Mouse (Mus musculus) limb, embryonic 14.5 days (tissue): ENCODE measurements around the gene Pitpnc1. TPM values are rescaled to one million over a fixed set of nuclear protein-coding genes. Genes with fewer than 3 reads are reported as not detected.

Experiments
- ATAC-seq: fragments of 200-750 bp; cut with Nextera tagmentation; 2 replicates; pipeline ENCODE4 v1.8.0; 2017; ENCODE audit warnings: low read depth, moderate number of reproducible peaks, moderate TSS enrichment; ENCODE audit not compliant: low FRiP score
- DNase-seq: peaks from one replicate; pipeline ENCODE4 v3.0.0-alpha.2; 2015; ENCODE audit warnings: low spot score
- H3K27ac ChIP-seq: fragments of 300-500 bp; sonication (generic); replicated peaks from 2 replicates; pipeline ENCODE4 v1.5.1; 2014; ENCODE audit warnings: low read depth, mild to moderate bottlenecking, low read length, moderate library complexity, mixed read lengths
- H3K27me3 ChIP-seq: fragments of 300-500 bp; sonication (generic); 2 replicates; pipeline ENCODE4 v1.6.1; 2014; ENCODE audit warnings: low read length, mixed read lengths; ENCODE audit not compliant: control insufficient read depth, insufficient read depth
- H3K36me3 ChIP-seq: fragments of 300-500 bp; sonication (generic); 2 replicates; pipeline ENCODE4 v1.6.1; 2014; ENCODE audit warnings: mild to moderate bottlenecking, low read length, moderate library complexity, mixed read lengths; ENCODE audit not compliant: control insufficient read depth, insufficient read depth
- H3K4me1 ChIP-seq: fragments of 300-500 bp; sonication (generic); 2 replicates; pipeline ENCODE4 v1.6.1; 2014; ENCODE audit warnings: antibody characterized with exemption, low read length, mixed read lengths; ENCODE audit not compliant: control insufficient read depth, insufficient read depth
- H3K4me2 ChIP-seq: fragments of 300-500 bp; sonication (generic); replicated peaks from 2 replicates; pipeline ENCODE4 v1.6.1; 2014; ENCODE audit warnings: low read depth, mild to moderate bottlenecking, low read length, moderate library complexity; ENCODE audit not compliant: severe bottlenecking
- H3K4me3 ChIP-seq: fragments of 300-500 bp; sonication (generic); replicated peaks from 2 replicates; pipeline ENCODE4 v1.5.1; 2014; ENCODE audit warnings: low read length
- H3K9ac ChIP-seq: fragments of 300-500 bp; sonication (generic); 2 replicates; pipeline ENCODE4 v1.6.1; 2014; ENCODE audit warnings: mild to moderate bottlenecking, low read depth, low read length, moderate library complexity; ENCODE audit not compliant: severe bottlenecking
- H3K9me3 ChIP-seq: fragments of 300-500 bp; sonication (generic); 2 replicates; pipeline ENCODE4 v1.6.1; 2016; ENCODE audit warnings: low read length; ENCODE audit not compliant: control insufficient read depth
- POLR2A ChIP-seq: fragments of 200-500 bp; IDR thresholded peaks from 2 replicates; pipeline ENCODE4 v1.8.0; 2012; ENCODE audit warnings: inconsistent platforms, mild to moderate bottlenecking, moderate library complexity, borderline replicate concordance; ENCODE audit not compliant: insufficient read depth, insufficient read length; ENCODE audit errors: extremely low read depth
- WGBS: fragments of 180-500 bp; shearing (Covaris S2); extraction: QIAGEN DNeasy Blood & Tissue Kit; methylation state at CpG from one replicate; pipeline ENCODE4 v1.1.7; 2014; 5-methylcytosine and 5-hydroxymethylcytosine counted together
- polyA plus RNA-seq, 2 experiments: library from polyadenylated mRNA; depleted of rRNA in 1 of 2; stranded (reverse) in 1 of 2; unstranded in 1 of 2; fragments of >200 nt; fragmentation: Nextera tagmentation in 1 of 2; extraction: Ambion mirVana in 1 of 2; gene quantifications; 2 replicates each; pipeline versions ENCODE4 v1.2.1 to v1.2.3; 2012 to 2014

Pitpnc1 gene
- polyA plus RNA-seq, 2 experiments = 20.4 to 25.2 TPM

- ATAC-seq (no peak), DNase-seq (no peak)
- Histone ChIP-seq H3K9me3 (no peaks in the 10 kb centered on the region), H3K9ac (no peak overlapping the region), H3K27me3 (no peaks in the 10 kb centered on the region), H3K4me3 (no peak overlapping the region), H3K4me2 (no peak overlapping the region), H3K36me3 (no peaks in the 10 kb centered on the region), H3K4me1 (no peaks in the 10 kb centered on the region; the same call in 1 of the 2 replicates), H3K27ac (no peak overlapping the region)
- 69% methylated on average over 9 of the region's 9 CpGs for WGBS
- no peak for TF ChIP-seq POLR2A
These were observed 196.3 kb downstream of the Pitpnc1 start for GRCm38 (mm10) chr11:107274206-107274605.

- DNase-seq (peak; percentile 75), ATAC-seq (no peak)
- Histone ChIP-seq H3K4me2 (no peak overlapping the region), H3K4me1 (no peaks in the 10 kb centered on the region; the same call in 1 of the 2 replicates), H3K27me3 (no peaks in the 10 kb centered on the region), H3K9ac (no peak overlapping the region), H3K4me3 (no peak overlapping the region), H3K9me3 (peaks cover 6% of the 10 kb centered on the region), H3K27ac (no peak overlapping the region), H3K36me3 (no peaks in the 10 kb centered on the region)
- WGBS = 66% methylated on average over 11 of the region's 11 CpGs
- no peak for TF ChIP-seq POLR2A
These were observed 198.0 kb downstream of the Pitpnc1 start for GRCm38 (mm10) chr11:107272351-107272975.

DNA sequence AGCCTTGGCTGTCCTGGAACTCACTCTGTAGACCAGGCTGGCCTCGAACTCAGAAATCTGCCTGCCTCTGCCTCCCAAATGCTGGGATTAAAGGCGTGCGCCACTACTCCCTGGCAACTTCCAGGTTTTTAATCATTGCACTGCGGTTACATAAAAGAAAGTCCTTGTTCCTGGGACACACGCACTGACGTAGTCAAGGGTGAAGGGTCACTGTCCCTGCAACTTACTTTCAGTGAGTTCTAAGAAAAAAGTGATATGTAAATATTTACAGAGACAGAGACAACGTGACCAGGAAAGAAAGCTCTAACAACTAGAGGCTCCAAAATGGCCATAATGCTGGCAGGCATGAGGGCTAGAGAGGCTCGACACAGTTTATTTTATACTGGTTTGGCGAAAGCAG, 199.9 kb downstream of the Pitpnc1 start:
- Histone ChIP-seq H3K27me3 (no peaks in the 10 kb centered on the region), H3K4me2 (no peak overlapping the region), H3K9ac (no peak overlapping the region), H3K9me3 (peaks cover 6% of the 10 kb centered on the region), H3K36me3 (no peaks in the 10 kb centered on the region), H3K4me1 (no peaks in the 10 kb centered on the region; the same call in 1 of the 2 replicates), H3K27ac (no peak overlapping the region), H3K4me3 (no peak overlapping the region)
- DNase-seq = no peak
- WGBS = 96% methylated on average over 8 of the region's 9 CpGs
- no peak for ATAC-seq
- TF ChIP-seq POLR2A = no peak

GRCm38 (mm10) chr11:107267522-107267921, 203.0 kb downstream of the Pitpnc1 start:
- Histone ChIP-seq H3K4me3 (no peak overlapping the region), H3K27me3 (no peaks in the 10 kb centered on the region), H3K36me3 (no peaks in the 10 kb centered on the region; the same call in 1 of the 2 replicates), H3K27ac (no peak overlapping the region), H3K9ac (no peak overlapping the region), H3K4me1 (peaks cover 7% of the 10 kb centered on the region; the same call in 1 of the 2 replicates), H3K4me2 (no peak overlapping the region), H3K9me3 (peaks cover 6% of the 10 kb centered on the region)
- DNase-seq = no peak
- TF ChIP-seq POLR2A = no peak
- no peak for ATAC-seq
- 98% methylated on average over 3 of the region's 3 CpGs for WGBS

- H3K27me3 ChIP-seq = no peaks in the 10 kb centered on the region
- peaks cover 6% of the 10 kb centered on the region for H3K9me3 ChIP-seq
- no peak for TF ChIP-seq POLR2A
- WGBS = 86% methylated on average over 4 of the region's 4 CpGs
- H3K4me3 ChIP-seq = no peak overlapping the region
- H3K27ac ChIP-seq = no peak overlapping the region
- DNase-seq (no peak), ATAC-seq (no peak)
- H3K9ac ChIP-seq = no peak overlapping the region
- H3K36me3 ChIP-seq = no peaks in the 10 kb centered on the region; the same call in 1 of the 2 replicates
- H3K4me2 ChIP-seq = no peak overlapping the region
- H3K4me1 ChIP-seq = 0 out of 2 replicates have a peak, but pooled peaks cover 7% of the 10 kb centered on the region
These were observed 204.6 kb downstream of the Pitpnc1 start for GRCm38 (mm10) chr11:107265861-107266260.
